Mouse (Mus musculus) adipose tissue, adult 10 weeks (tissue): ENCODE results near the gene Ybx1. TPM values are rescaled to one million over a fixed set of nuclear protein-coding genes. Genes with fewer than 3 reads are reported as not detected.

Experiments used
- polyA plus RNA-seq: library from polyadenylated mRNA; stranded (reverse); fragments of 350-450 nt; fragmentation: Illumina TruSeq; extraction: RNeasy Lipid Tissue Mini Kit (QIAGEN cat#74804); gene quantifications from one replicate; pipeline ENCODE4 v1.2.3, GENCODE M21; 2014; ENCODE audit warnings: low read depth, low replicate concordance

Gene Ybx1
- polyA plus RNA-seq, result 397 TPM

DNA sequence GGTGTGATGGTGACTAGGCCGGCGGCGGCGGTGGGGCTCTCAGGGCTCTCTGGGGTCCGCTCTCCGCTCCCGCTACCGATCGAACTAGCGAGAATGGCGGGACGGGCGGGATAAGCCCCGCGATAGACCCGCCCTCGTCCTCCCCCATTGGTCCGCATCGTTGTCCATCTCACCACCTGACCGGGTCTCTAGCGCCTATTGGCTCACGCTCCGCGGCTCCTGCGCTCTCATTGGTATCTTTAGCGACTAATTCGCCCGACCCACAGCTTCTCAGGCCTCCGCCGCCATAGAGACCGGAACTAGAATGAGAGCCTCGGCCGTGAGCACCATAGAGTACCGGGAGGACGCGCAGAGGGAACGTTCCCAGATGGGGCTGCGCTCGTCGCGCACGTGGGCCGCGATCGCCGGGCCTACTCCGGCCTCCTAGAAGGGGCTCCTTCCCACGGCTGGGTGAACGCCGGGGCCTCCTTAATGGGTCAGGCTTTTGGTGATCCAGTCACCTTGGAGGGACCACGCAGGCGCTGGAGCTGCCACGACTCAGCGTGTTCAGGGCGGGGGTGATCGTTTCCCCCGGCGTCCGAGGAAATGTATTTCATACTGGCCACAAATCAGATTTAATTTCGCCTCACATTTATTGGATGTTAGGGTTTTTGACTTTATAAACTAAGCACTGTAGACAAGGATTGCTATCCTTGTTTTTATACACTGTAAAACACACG, at the start of gene Ybx1:
Gene Ybx1, minus strand, starts transcription at position 190 of the 719 bp plus-strand sequence.

DNA sequence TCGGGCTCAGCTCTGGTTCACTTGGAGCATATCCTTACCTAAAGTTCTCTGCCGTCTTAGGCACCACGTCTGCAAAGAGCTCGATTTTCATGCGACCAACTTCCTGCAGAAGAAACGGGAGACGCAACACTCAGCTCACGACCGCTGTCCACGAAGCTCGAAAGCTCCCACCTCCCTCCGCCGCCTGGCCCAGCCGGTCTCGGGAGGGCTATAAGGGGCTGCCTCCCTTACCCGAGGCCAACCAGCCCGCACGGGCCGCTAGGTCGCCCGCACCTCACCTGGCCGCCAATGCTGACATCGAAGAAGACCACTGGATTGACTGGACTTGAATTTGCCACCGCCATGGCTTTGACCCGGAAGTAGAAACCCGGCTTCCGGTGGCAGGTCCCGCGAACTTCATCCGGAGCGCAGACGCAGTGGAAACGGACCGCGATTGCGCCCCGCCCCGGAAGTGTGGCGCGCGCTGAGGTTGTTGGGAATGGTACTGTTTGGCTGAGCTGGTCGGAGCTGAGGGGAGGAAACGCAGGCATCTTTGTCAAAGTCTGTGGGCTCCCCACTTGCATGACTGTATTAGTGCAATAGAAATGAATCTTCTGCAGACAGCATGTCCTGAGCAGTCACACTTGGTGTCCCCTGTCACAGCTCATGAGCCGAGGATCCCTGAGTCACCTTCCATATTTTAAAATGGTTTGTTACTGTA, 25.9 kb upstream of the Ybx1 start, which contains the start of gene Ppih:
Gene Ppih, minus strand, starts transcription at position 416 of the 700 bp plus-strand sequence.

DNA sequence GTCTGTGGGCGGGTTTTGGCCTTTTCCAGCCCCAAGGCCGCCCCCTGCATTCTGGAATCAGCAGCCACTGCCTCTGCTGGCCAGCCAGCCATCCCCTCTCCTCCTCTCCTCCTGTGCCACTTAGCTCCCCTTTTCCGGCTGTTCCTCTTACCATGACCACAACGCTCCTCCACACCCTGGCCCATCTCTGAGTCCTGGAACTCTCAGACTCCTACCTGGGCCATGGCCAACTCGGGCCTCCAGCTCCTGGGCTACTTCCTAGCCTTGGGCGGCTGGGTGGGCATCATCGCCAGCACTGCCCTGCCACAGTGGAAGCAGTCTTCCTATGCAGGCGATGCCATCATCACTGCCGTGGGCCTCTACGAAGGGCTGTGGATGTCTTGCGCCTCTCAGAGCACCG, 39.1 kb downstream of the Ybx1 start, which contains the start of gene Cldn19:
Gene Cldn19, plus strand, starts transcription at position 64 of the 400 bp plus-strand sequence.

DNA sequence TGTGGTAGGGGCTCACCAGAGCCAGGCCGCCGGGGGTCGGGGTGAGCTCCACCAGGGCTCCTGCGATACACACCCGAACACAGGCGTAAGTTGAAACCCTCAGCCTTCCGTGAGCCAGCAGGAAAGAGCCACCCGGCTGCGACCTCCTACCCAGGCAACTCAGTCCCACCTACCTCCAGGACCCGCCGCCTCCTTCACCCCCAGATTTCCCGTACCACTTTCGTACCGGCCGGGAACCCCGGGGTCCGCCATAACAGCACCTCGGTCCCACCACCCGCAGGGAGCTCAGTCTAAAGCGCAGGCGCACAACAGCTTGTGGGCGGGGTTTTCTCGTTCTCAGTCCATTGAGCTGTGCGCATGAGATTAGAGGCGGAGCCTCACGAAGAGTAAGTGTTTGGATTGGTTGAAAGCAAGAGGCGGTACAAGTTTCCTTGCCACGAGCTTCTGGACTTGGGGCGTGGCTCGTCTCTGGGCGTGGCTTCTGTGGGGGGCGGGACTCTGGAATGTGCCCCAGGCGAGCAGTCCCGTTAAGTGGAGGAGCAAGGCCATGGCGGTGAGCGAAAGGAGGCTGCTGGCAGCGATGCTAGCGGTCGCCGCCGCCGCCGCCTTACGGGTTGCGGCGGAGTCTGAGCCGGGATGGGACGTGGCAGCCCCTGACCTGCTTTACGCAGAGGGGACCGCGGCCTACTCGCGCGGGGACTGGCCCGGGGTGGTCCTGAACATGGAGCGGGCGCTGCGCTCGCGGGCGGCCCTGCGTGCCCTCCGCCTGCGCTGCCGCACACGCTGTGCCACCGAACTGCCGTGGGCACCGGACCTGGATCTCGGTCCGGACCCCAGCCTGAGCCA, 61.8 kb downstream of the Ybx1 start, which contains the start of the genes AU022252 and P3h1:
Gene AU022252, minus strand, starts transcription at position 303 of the 846 bp plus-strand sequence.
Gene P3h1, plus strand, starts transcription at position 506 of the 846 bp plus-strand sequence.

Other genes starting within 250 kb of the Ybx1 start
- 15.8 TPM for gene Slc2a1, start 185.9 kb downstream of the Ybx1 start, polyA plus RNA-seq
- 4.2 TPM for gene Zfp691, start 120.4 kb downstream of the Ybx1 start, polyA plus RNA-seq
- gene Ermap, start 104.6 kb downstream of the Ybx1 start, polyA plus RNA-seq, result 0.47 TPM
- gene Svbp, start 99.3 kb downstream of the Ybx1 start, polyA plus RNA-seq, result 29.4 TPM
- gene Tmem269, start 76.4 kb downstream of the Ybx1 start, polyA plus RNA-seq, result 2.3 TPM
- 10.2 TPM for gene AU022252, start 61.9 kb downstream of the Ybx1 start, polyA plus RNA-seq
- gene P3h1, start 61.7 kb downstream of the Ybx1 start, polyA plus RNA-seq, result 14.7 TPM
- gene Cldn19, start 39.2 kb downstream of the Ybx1 start, polyA plus RNA-seq, result 0.07 TPM
- 20.0 TPM for gene Ppih, start 25.9 kb upstream of the Ybx1 start, polyA plus RNA-seq
- 16.1 TPM for gene Ccdc30, start 120.9 kb upstream of the Ybx1 start, polyA plus RNA-seq
- gene Ppcs, start 127.8 kb upstream of the Ybx1 start, polyA plus RNA-seq, result 15.9 TPM
- gene Zmynd12, start 128.2 kb upstream of the Ybx1 start, polyA plus RNA-seq, result 2.6 TPM
- gene Rimkla, start 198.0 kb upstream of the Ybx1 start, polyA plus RNA-seq, result 0.52 TPM
- 23.3 TPM for gene Foxj3, start 242.4 kb upstream of the Ybx1 start, polyA plus RNA-seq
- 14.2 TPM for gene Frg2f1, start 244.9 kb upstream of the Ybx1 start, polyA plus RNA-seq